Mouse (Mus musculus): Measurements from ENCODE around the gene Dtymk. TPM values are rescaled to one million over a fixed set of nuclear protein-coding genes. Genes with fewer than 3 reads are reported as not detected.

Gene Dtymk
- 288 and 293 TPM in 2 replicates for polyA plus RNA-seq (2012; rRNA removed)

DNA sequence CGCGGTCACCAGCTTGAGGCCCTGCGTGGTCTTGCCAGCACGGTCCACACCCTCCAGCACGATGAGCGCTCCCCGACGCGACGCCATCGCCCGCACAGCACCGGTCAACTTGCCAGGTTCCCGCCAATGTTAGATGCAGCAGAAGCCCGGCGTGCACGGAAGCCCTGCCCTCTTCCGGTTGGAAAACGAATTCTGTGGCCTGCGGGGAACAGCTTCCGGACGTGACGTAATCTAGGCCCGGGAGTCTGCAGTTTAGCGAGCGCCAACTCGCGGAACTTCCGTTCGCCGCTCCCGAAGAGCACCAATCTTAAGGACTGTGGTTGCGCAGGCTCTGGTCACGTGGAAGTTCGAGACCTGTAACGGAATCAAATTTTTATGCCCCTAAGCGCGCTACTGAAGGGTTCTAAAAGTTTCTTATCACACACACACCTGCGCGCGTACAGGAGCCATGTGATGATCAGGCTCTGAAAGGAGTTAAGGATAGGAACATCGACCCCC, at the start of gene Dtymk:
Gene Dtymk (minus strand): TSS at position 194 of the 498 bp plus-strand sequence.

DNA sequence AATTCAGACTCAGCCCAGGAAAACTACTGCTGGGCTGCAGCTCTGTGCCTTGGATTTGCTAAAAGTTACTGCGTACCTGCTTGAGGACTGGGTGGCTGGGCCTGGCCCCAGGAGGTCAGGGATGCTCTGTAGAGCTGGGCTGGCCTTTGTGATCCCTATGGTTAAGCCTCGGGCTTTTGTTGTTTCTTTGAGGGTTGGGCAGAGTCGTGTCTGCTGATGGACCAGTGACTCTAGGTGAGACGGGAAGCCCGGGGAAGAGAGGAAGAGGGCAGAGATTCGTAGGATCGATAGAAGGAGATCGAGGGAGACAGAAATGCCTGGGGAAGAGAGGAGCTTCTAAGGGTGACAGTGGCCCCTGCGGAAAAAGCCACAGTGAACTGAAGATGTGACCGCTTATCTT, 22.9 kb upstream of the Dtymk start, which contains the start of gene D2hgdh:
Gene D2hgdh (plus strand): TSS at position 301 of the 400 bp plus-strand sequence.

DNA sequence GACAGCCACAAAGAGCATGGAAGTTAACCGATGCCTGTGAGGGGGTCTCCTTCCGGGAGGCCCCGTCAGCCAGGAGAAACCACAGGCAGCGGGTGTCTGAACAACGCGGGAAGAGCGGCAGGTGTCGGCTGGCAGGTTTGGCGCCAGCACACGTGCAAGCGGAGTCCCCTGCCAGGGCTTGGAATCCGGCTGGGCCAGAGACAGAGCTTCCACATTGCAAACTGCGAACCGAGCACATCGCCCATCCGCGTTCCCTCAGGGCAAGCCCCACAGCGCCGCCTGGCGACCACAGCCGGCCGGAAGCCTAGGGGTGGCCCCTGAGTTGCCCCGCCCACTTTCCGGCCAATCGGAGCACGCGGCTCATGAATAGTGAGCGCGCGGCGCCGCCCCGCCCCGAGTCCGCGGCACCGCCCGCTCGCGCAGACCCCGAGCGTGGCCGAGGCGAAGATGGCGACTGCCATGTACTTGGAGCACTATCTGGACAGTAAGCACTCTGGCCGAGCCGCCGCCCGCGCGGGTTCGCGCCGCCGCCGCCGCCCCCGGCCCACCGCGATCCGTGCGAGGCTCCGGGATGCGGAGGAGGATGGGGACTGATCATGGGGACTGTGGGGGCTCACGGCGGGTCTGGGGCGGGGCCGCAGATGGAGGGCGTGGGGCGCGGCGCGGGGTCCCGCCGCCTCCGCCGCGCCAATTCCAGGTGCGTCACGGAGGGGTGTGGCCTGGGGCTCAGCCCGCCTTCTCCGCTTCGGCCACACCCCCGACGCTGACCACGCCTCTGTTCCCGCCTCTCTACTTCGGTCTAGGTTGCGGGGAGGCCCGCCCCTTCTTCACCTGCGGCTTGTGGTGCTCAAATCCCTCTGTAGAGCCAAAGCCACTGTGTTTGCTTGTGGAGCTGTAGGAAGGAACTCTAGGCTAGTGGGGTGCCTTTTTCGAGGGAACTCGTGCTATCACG, 2.1 kb upstream of the Dtymk start, which contains the start of gene Ing5:
Gene Ing5 (plus strand): TSS at position 410 of the 952 bp plus-strand sequence.

DNA sequence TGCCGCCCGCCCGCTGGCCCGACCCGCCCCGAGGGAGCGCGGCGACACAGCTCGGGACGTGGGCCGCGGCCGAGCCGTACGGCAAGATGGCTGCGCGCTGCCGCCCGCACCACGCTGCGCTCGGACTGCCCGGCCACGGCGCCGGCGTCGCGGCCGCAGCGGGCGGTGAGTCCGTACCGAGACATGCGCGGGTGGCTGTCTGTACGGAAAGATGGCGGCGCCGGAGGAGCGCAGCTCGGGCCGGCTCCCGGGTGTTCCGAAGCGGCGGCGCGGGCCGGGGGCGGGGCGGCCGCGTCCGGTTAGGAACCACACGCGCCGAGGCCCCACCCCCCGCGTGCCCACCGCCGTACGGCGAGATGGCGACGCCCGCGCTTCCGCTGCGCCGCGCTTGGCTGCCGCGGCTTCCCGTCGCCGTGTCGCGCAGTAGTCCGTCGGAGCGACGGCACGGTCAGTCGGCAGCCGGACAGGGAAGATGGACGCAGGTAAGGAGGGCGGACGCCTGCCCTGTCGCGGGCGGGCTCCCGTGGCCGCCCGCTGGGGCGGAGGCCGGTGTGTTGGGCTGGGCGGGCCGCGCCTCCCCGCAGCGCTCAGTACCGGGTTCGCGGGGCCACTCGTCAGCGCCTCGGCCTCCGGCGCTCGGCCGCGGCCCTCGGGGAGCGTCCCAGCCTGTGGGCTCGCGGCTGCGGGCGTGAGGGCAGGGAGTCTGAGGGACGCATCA, 47.0 kb downstream of the Dtymk start, which contains the start of gene Thap4:
Gene Thap4 (minus strand): TSS at position 292 of the 718 bp plus-strand sequence.

DNA sequence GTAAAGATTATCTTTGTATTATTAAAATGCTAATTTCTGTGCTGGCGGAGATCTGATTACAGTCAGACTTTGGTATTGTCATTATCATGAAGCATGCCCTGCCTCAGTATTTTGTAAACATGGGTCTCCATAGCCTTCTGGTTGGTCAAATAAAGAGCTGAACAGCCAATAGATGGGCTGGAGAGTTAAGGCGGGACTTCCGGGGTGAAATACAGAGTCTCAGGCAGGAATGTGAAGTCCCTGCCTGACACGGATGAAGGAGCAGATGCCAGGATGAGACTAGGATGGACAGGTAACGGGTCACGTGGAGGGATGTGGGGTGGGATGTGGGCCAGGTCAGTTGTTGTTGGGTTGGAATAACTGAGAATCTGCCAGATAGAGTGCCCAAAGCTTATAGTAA, 50.4 kb downstream of the Dtymk start, which contains the start of gene Atg4b:
Gene Atg4b (plus strand): TSS at position 211 of the 400 bp plus-strand sequence.

Other genes with a start within 250 kb of the Dtymk start
- gene Stk25, start 143.3 kb downstream of the Dtymk start, polyA plus RNA-seq (2012; rRNA removed): 199 and 216 TPM in 2 replicates
- gene Bok, start 116.3 kb downstream of the Dtymk start, polyA plus RNA-seq (2012; rRNA removed): 25.8 and 29.7 TPM in 2 replicates
- 71.3 and 72.7 TPM in 2 replicates for gene Atg4b, start 50.4 kb downstream of the Dtymk start, polyA plus RNA-seq (2012; rRNA removed)
- 35.8 and 41.4 TPM in 2 replicates for gene Thap4, start 47.1 kb downstream of the Dtymk start, polyA plus RNA-seq (2012; rRNA removed)
- gene Ing5, start 2.0 kb upstream of the Dtymk start, polyA plus RNA-seq (2012; rRNA removed): 17.4 and 27.6 TPM in 2 replicates
- 14.8 and 19.2 TPM in 2 replicates for gene D2hgdh, start 23.0 kb upstream of the Dtymk start, polyA plus RNA-seq (2012; rRNA removed)
- 0.06 and 0.12 TPM in 2 replicates for gene Gal3st2, start 59.4 kb upstream of the Dtymk start, polyA plus RNA-seq (2012; rRNA removed)
- gene Gal3st2b, start 116.4 kb upstream of the Dtymk start, polyA plus RNA-seq (2012; rRNA removed): 0.06 TPM in 1 of 2 replicates, not detected in the other
- gene Gal3st2c, start 188.6 kb upstream of the Dtymk start, polyA plus RNA-seq (2012; rRNA removed): 0.01 TPM in 1 of 2 replicates, not detected in the other
- not detected in 2 replicates for gene Neu4, start 218.5 kb upstream of the Dtymk start, polyA plus RNA-seq (2012; rRNA removed)